25 mouse cellular contexts compared by ENCODE assay signal in genomic region chr15:12351470-12351869, GRCm38 (mm10). TPM values are rescaled to one million over a fixed set of nuclear protein-coding genes. Genes with fewer than 3 reads are reported as not detected.
"Had no signal": no experiment of that assay in that cellular context is flagged by ENCODE, and none has a peak within 500 bp of the region (broad histone marks: within the 10 kb centered on the region; RNA-seq: fewer than 3 reads in every experiment).

No protein-coding gene starts in this region.

- H3K9me3 ChIP-seq: limb, embryonic 10.5 days; limb, embryonic 13.5 days; liver, embryonic 12.5 days; liver, embryonic 15.5 days; lung, embryonic 15.5 days; megakaryocyte, embryonic 14.5 days; midbrain, embryonic 12.5 days; neural tube, embryonic 12.5 days; stomach, embryonic 15.5 days had no signal

- DNase-seq: kidney, adult 2 months; kidney, postnatal 25 days; layer of hippocampus, adult 9-11 months; liver; lung, adult 18-20 months; lung, postnatal 10 days; lung, postnatal 36 days; retina, postnatal 1 day; right cerebral cortex, postnatal 25 days; spleen, adult 18-20 months; thymus, postnatal 25 days had no signal

- H3K27ac ChIP-seq: kidney, postnatal 0 days; layer of hippocampus, adult 2 months; limb, embryonic 10.5 days; limb, embryonic 13.5 days; liver, embryonic 12.5 days; liver, embryonic 15.5 days; lung, embryonic 15.5 days; midbrain, embryonic 12.5 days; neural tube, embryonic 12.5 days; stomach, embryonic 15.5 days had no signal

- ATAC-seq: intestine, postnatal 0 days; liver, embryonic 12.5 days had no signal

- H3K4me3 ChIP-seq: layer of hippocampus, adult 2 months; limb, embryonic 10.5 days; limb, embryonic 13.5 days; liver, embryonic 12.5 days; liver, embryonic 15.5 days; lung, embryonic 15.5 days; megakaryocyte, embryonic 14.5 days; midbrain, embryonic 12.5 days; neural tube, embryonic 12.5 days; stomach, embryonic 15.5 days had no signal

- H3K27me3 ChIP-seq: limb, embryonic 13.5 days; liver, embryonic 12.5 days; liver, embryonic 15.5 days; lung, embryonic 15.5 days; megakaryocyte, embryonic 14.5 days; midbrain, embryonic 12.5 days; neural tube, embryonic 12.5 days; stomach, embryonic 15.5 days had no signal

- H3K4me1 ChIP-seq: limb, embryonic 10.5 days; limb, embryonic 13.5 days; liver, embryonic 12.5 days; liver, embryonic 15.5 days; lung, embryonic 15.5 days; midbrain, embryonic 12.5 days; neural tube, embryonic 12.5 days; stomach, embryonic 15.5 days had no signal

- H3K4me2 ChIP-seq: limb, embryonic 13.5 days; liver, embryonic 12.5 days; liver, embryonic 15.5 days; lung, embryonic 15.5 days; midbrain, embryonic 12.5 days; neural tube, embryonic 12.5 days; stomach, embryonic 15.5 days had no signal

- H3K9ac ChIP-seq: limb, embryonic 13.5 days; liver, embryonic 12.5 days; liver, embryonic 15.5 days; lung, embryonic 15.5 days; midbrain, embryonic 12.5 days; neural tube, embryonic 12.5 days; stomach, embryonic 15.5 days had no signal

RNA-seq across cellular contexts. Expression of gene 1810049J17Rik, which starts 29.8 kb away (rescaled TPM):
- total RNA-seq: neutrophil, adult 5-6 weeks had no signal
- polyA plus RNA-seq: kidney, adult 2 months; large intestine, adult 2 months had no signal
